Mouse (Mus musculus): ENCODE measurements at regions not wholly inside any gene's neighbourhood (a gene's known extent, or its start where the extent isn't known, plus 50 kb on each side); places are given as distances from the start of the nearest gene placed in this dataset.

GRCm38 (mm10) chr6:143595486-143595885 is 428.5 kb downstream of the Etnk1 start:
- DNase-seq: no peak
- intact Hi-C loops (cut with DNase I; ENCODE audit: low total_unique reads): no loop called here

DNA sequence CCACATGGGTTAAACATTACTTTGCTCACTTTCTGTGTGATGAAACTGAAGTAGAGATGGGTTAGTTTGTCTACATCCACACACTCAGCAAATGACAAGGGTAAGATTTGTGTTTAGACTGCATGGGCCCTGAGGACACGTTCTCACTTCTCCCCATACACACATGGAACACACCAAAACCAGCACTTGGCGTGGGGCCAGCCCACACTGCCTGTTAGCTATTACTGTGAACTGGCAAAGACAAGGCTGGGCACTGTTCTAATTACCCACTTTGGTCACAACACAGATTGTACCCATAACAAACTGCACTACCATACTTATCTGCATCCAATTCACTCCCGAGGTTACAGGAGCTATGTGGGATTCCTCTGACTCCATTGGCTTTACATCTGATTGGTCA is 430.4 kb downstream of the Etnk1 start:
- intact Hi-C loops (cut with DNase I; ENCODE audit: low total_unique reads): no loop called here
- no peak for DNase-seq

GRCm38 (mm10) chr6:143598916-143599315 is 431.9 kb downstream of the Etnk1 start:
- intact Hi-C loops (cut with DNase I; ENCODE audit: low total_unique reads): no loop called here
- no peak for DNase-seq

GRCm38 (mm10) chr6:143609100-143609499 is 442.1 kb downstream of the Etnk1 start:
- intact Hi-C loops (cut with DNase I; ENCODE audit: low total_unique reads): no loop called here
- DNase-seq: no peak

DNA sequence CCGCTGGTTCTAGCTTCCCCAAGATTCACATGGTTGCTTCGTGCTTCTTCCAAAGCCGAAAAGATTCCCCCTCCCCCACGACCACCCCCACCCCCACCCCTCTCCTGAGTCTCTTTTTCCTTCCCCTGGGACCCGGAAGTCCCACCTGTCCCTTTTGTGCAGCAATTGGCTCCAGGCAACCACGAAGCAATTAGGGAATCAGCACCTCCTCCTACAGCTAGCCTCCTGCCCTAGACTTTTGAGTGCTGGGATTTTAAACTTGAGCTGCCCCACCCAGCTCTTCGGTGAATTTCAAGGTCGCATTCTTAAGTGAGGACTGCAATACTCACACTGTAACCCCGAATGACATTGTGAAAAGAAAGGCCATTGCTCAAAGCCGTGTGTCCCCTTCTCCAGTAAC is 445.9 kb downstream of the Etnk1 start:
- DNase-seq: no peak
- intact Hi-C loops (cut with DNase I; ENCODE audit: low total_unique reads): no loop called here

DNA sequence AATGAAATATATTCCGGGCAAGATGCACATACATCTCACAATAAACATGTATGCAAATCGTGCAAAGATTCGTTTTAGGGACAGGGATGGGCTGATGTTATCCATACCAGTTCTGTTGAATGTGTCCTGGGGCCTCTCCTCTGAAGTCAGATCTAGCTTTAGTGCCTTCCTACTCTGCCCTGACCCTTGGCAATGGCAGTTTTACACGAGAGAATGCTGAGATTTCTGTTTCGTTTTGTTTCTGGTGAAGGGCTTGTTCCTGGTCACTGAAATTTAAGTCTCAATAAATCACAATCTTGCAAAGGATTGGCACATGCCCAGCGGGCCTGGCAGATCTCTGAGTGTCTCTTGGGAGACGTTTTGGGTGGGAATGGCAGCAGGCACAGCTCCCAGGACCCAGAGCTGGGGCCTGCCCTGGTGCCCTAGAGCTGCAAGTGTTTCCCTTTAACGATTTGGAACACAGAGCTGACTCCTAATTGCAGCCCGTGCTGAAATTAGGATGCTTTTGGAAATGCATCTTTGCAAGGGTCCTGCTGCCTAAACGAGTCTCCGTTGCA is 447.5 kb downstream of the Etnk1 start:
- intact Hi-C loops (cut with DNase I; ENCODE audit: low total_unique reads): no loop called here
- no peak for DNase-seq

GRCm38 (mm10) chr6:143615361-143615760 is 448.3 kb downstream of the Etnk1 start:
- no peak for DNase-seq
- intact Hi-C loops (cut with DNase I; ENCODE audit: low total_unique reads): no loop called here

GRCm38 (mm10) chr6:143616386-143616785 is 449.4 kb downstream of the Etnk1 start:
- no peak for DNase-seq
- intact Hi-C loops (cut with DNase I; ENCODE audit: low total_unique reads): no loop called here

DNA sequence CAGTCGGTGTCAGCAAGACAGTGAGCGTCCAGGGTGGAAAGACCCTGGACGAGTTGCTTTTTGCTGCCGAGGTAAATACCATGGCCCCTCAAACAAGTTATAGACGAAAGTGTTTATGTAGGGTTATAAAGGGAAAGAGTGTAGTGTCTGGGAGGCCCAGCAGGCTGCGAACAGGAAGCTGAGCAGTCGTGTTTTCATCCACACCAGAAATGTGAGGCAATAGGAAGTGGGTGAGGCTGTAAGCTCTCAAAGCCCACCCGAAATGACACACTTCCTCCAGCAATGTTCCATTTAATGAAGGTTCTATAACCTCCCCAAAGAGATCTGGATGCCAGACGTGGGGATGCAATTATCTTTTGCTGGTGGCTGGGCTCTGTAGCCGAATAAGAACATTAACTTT is 451.5 kb downstream of the Etnk1 start:
- intact Hi-C loops (cut with DNase I; ENCODE audit: low total_unique reads): no loop called here
- no peak for DNase-seq

- no peak for DNase-seq
Observed at GRCm38 (mm10) chr6:143620583-143620982, 453.6 kb downstream of the Etnk1 start.

GRCm38 (mm10) chr6:143622161-143622560 is 455.1 kb downstream of the Etnk1 start:
- intact Hi-C loops (cut with DNase I; ENCODE audit: low total_unique reads): no loop called here
- no peak for DNase-seq

More at GRCm38 (mm10) chr6:143620583-143620982, 453.6 kb downstream of the Etnk1 start:
- intact Hi-C loops (cut with DNase I; ENCODE audit: low total_unique reads): no loop called here

DNA sequence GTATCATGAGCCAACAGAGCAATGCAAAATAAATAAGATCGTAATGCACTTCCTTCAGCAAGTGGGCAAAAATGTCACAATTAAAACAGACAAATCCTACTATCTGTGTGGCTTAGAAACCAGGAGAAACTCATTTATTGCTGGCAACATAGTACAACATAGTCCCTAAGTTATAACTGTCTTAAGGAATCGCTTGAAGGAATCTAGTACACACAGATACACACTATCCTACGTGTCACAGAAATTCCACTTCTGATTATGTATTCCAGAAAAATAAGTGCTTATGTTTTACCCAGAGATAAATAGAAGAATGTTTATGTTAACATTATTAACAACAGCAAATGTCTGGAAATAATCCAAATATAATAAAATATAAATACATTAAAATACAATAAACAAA is 457.9 kb downstream of the Etnk1 start:
- intact Hi-C loops (cut with DNase I; ENCODE audit: low total_unique reads): no loop called here
- no peak for DNase-seq

GRCm38 (mm10) chr6:143631581-143631980 is 464.6 kb downstream of the Etnk1 start:
- intact Hi-C loops (cut with DNase I; ENCODE audit: low total_unique reads): no loop called here
- no peak for DNase-seq

DNA sequence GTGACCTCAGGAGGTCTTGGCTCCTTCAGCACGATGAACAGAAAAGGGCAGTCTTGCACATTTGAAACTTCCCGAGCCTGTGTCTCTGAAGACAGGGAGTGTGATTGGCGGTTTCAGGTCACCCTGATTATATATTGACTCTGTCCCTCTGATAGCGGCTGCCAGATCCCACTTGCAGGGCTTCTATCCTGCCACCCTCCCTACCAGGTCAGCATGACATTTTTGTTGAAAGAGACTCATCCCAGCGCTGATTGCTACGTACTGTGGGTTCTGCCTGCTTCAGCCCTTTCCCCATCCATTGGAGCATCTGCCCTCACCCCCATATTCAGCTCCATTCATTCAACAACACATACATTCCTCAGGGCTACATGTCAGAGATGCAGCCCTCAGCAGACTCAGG is 466.7 kb downstream of the Etnk1 start:
- intact Hi-C loops (cut with DNase I; ENCODE audit: low total_unique reads): no loop called here
- DNase-seq: no peak

DNA sequence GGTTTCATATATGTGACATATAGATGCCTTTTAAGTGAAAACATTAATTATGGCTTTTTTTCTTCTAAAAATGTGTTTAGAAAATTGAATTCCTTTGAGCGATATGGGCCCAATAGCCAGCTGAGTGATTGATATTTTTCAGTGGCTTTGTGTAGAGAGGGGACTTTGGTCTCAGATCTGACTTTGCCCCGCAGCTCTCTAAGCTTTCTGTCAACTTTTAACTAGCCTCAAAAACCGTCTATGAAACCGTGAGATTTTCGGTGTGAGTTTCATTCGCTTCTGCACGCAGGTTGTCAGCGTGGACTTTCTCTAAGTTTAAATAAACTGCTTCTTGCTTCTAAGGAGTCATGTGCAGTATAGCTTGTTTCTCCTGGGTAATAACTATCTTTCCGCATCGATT is 467.3 kb downstream of the Etnk1 start:
- intact Hi-C loops (cut with DNase I; ENCODE audit: low total_unique reads): no loop called here
- DNase-seq: no peak

DNA sequence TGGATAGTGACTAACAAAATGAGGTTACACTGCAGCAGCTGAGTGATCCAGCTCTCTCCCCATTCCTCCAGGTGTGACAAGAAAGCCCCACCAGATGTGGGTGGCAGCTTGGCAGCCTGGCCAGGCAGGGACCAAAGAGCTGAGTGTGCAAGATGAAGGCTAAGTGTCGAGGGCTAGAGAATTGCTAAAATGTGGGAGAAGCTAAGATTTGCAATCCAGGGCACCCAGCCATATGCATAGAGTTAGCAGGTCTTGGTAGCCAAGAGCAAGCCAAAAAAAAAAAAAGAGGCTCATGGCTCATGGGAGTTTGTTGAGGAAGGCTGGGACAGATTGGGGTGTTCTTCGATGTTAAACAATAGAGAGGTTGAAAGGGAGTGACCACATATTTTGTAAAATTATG is 468.0 kb downstream of the Etnk1 start:
- intact Hi-C loops (cut with DNase I; ENCODE audit: low total_unique reads): no loop called here

GRCm38 (mm10) chr6:143640652-143641051 is 473.6 kb downstream of the Etnk1 start:
- intact Hi-C loops (cut with DNase I; ENCODE audit: low total_unique reads): no loop called here
- DNase-seq: peak; percentile 5

More for the DNA sequence above, 468.0 kb downstream of the Etnk1 start:
- DNase-seq: no peak

DNA sequence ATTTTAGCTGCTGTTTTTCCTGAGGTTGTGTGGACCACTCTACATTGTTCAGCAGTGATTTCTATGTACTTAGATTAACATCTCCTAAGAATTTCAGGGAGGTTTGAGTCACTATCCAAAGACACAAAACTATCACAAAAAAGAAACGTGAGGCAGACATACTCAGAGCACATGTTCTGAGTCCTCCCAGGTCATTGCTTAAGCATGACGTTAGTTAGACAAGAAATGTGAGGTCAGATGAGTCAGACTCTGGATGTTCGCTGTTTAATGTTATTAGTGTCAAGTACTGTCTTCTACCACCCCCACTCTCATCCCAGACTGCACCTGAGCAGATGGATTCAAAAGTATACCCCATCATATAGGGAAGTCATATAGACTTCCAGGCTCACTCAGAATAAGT is 475.0 kb downstream of the Etnk1 start:
- intact Hi-C loops (cut with DNase I; ENCODE audit: low total_unique reads): no loop called here
- no peak for DNase-seq

DNA sequence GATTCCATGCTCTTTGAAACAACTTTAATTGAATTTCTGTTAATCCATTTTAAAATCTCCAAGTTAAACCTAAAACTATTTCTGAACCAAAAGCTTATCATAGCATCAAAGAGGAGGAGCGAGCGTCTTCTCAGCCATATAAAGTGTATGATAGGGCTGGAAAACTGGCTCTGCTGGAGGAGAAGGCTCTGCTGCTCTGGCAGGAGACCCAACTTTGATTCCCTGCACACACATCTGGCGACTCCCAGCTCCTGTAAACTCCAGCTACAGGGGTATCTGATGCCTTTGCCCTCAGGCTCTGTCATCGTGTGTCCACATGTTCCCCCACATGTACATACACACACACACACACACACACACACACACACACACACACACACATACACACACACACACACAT is 479.0 kb downstream of the Etnk1 start:
- intact Hi-C loops (cut with DNase I; ENCODE audit: low total_unique reads): no loop called here
- no peak for DNase-seq

GRCm38 (mm10) chr6:143648501-143648900 is 481.5 kb downstream of the Etnk1 start:
- intact Hi-C loops (cut with DNase I; ENCODE audit: low total_unique reads): no loop called here
- no peak for DNase-seq

GRCm38 (mm10) chr6:143656576-143656975 is 489.6 kb downstream of the Etnk1 start:
- DNase-seq: no peak
- intact Hi-C loops (cut with DNase I; ENCODE audit: low total_unique reads): no loop called here

DNA sequence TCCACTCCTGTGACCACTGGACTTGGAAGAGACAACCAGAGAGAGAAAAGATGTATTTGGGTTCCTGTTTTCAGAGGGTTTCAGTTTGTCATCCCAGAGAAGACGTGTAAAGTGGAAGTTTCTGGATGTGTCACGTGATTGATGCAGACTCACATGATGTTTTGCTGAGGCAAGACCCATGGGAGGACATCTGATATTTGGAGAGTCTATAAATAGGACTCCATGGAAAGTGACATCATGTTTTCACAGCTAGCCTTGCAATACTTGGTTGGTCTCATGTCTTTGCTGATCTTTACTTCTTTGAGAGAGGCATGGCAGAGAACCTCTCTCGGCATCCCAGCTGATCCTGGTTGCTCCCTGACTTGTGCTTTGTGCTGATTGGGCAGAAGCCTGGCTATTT is 493.8 kb downstream of the Etnk1 start:
- DNase-seq: no peak
- intact Hi-C loops (cut with DNase I; ENCODE audit: low total_unique reads): no loop called here
